Mouse (Mus musculus) limb, embryonic 14.5 days (tissue): Measurements from ENCODE around the gene Mettl8. TPM values are rescaled to one million over a fixed set of nuclear protein-coding genes. Genes with fewer than 3 reads are reported as not detected.

Source experiments
- ATAC-seq: fragments of 200-750 bp; cut with Nextera tagmentation; 2 replicates; pipeline ENCODE4 v1.8.0; 2017; ENCODE audit warnings: low read depth, moderate number of reproducible peaks, moderate TSS enrichment; ENCODE audit not compliant: low FRiP score
- DNase-seq: peaks from one replicate; pipeline ENCODE4 v3.0.0-alpha.2; 2015; ENCODE audit warnings: low spot score
- H3K27ac ChIP-seq: fragments of 300-500 bp; sonication (generic); replicated peaks from 2 replicates; pipeline ENCODE4 v1.5.1; 2014; ENCODE audit warnings: low read depth, mild to moderate bottlenecking, low read length, moderate library complexity, mixed read lengths
- H3K27me3 ChIP-seq: fragments of 300-500 bp; sonication (generic); 2 replicates; pipeline ENCODE4 v1.6.1; 2014; ENCODE audit warnings: low read length, mixed read lengths; ENCODE audit not compliant: control insufficient read depth, insufficient read depth
- H3K36me3 ChIP-seq: fragments of 300-500 bp; sonication (generic); 2 replicates; pipeline ENCODE4 v1.6.1; 2014; ENCODE audit warnings: mild to moderate bottlenecking, low read length, moderate library complexity, mixed read lengths; ENCODE audit not compliant: control insufficient read depth, insufficient read depth
- H3K4me1 ChIP-seq: fragments of 300-500 bp; sonication (generic); 2 replicates; pipeline ENCODE4 v1.6.1; 2014; ENCODE audit warnings: antibody characterized with exemption, low read length, mixed read lengths; ENCODE audit not compliant: control insufficient read depth, insufficient read depth
- H3K4me2 ChIP-seq: fragments of 300-500 bp; sonication (generic); replicated peaks from 2 replicates; pipeline ENCODE4 v1.6.1; 2014; ENCODE audit warnings: low read depth, mild to moderate bottlenecking, low read length, moderate library complexity; ENCODE audit not compliant: severe bottlenecking
- H3K4me3 ChIP-seq: fragments of 300-500 bp; sonication (generic); replicated peaks from 2 replicates; pipeline ENCODE4 v1.5.1; 2014; ENCODE audit warnings: low read length
- H3K9ac ChIP-seq: fragments of 300-500 bp; sonication (generic); 2 replicates; pipeline ENCODE4 v1.6.1; 2014; ENCODE audit warnings: mild to moderate bottlenecking, low read depth, low read length, moderate library complexity; ENCODE audit not compliant: severe bottlenecking
- H3K9me3 ChIP-seq: fragments of 300-500 bp; sonication (generic); 2 replicates; pipeline ENCODE4 v1.6.1; 2016; ENCODE audit warnings: low read length; ENCODE audit not compliant: control insufficient read depth
- POLR2A ChIP-seq: fragments of 200-500 bp; IDR thresholded peaks from 2 replicates; pipeline ENCODE4 v1.8.0; 2012; ENCODE audit warnings: inconsistent platforms, mild to moderate bottlenecking, moderate library complexity, borderline replicate concordance; ENCODE audit not compliant: insufficient read depth, insufficient read length; ENCODE audit errors: extremely low read depth
- WGBS: fragments of 180-500 bp; shearing (Covaris S2); extraction: QIAGEN DNeasy Blood & Tissue Kit; methylation state at CpG from one replicate; pipeline ENCODE4 v1.1.7; 2014; 5-methylcytosine and 5-hydroxymethylcytosine counted together
- polyA plus RNA-seq, 2 experiments: library from polyadenylated mRNA; depleted of rRNA in 1 of 2; stranded (reverse) in 1 of 2; unstranded in 1 of 2; fragments of >200 nt; fragmentation: Nextera tagmentation in 1 of 2; extraction: Ambion mirVana in 1 of 2; gene quantifications; 2 replicates each; pipeline versions ENCODE4 v1.2.1 to v1.2.3; 2012 to 2014

Mettl8 gene
- polyA plus RNA-seq, 2 experiments = 13.6 to 14.8 TPM

- Histone ChIP-seq H3K27ac (no peak overlapping the region), H3K9ac (no peak overlapping the region), H3K4me1 (no peaks in the 10 kb centered on the region), H3K4me3 (no peak overlapping the region), H3K36me3 (0 out of 2 replicates have a peak, but pooled peaks cover 3% of the 10 kb centered on the region), H3K4me2 (no peak overlapping the region), H3K27me3 (no peaks in the 10 kb centered on the region), H3K9me3 (no peaks in the 10 kb centered on the region)
- TF ChIP-seq POLR2A = no peak
- 73% methylated on average over 6 of the region's 6 CpGs for WGBS
- DNase-seq (no peak), ATAC-seq (no peak)
Observed at GRCm38 (mm10) chr2:70961086-70961941, 94.1 kb downstream of the Mettl8 start.

GRCm38 (mm10) chr2:70960090-70960489 lies 95.3 kb downstream of the Mettl8 start:
- Histone ChIP-seq H3K9me3 (no peaks in the 10 kb centered on the region), H3K27me3 (no peaks in the 10 kb centered on the region), H3K4me3 (no peak overlapping the region), H3K36me3 (0 out of 2 replicates have a peak, but pooled peaks cover 3% of the 10 kb centered on the region), H3K4me1 (no peaks in the 10 kb centered on the region), H3K27ac (no peak overlapping the region), H3K9ac (no peak overlapping the region), H3K4me2 (no peak overlapping the region)
- ATAC-seq (no peak), DNase-seq (no peak)
- WGBS = 78% methylated on average over 6 of the region's 6 CpGs
- TF ChIP-seq POLR2A = no peak

- Histone ChIP-seq H3K27ac (no peak overlapping the region), H3K4me3 (no peak overlapping the region), H3K4me2 (no peak overlapping the region), H3K4me1 (no peaks in the 10 kb centered on the region), H3K27me3 (no peaks in the 10 kb centered on the region), H3K36me3 (0 out of 2 replicates have a peak, but pooled peaks cover 3% of the 10 kb centered on the region), H3K9me3 (no peaks in the 10 kb centered on the region), H3K9ac (no peak overlapping the region)
- DNase-seq (no peak), ATAC-seq (no peak)
- WGBS = 59% methylated on average over 7 of the region's 7 CpGs
- TF ChIP-seq POLR2A = no peak
Observed at GRCm38 (mm10) chr2:70959337-70959736, 96.0 kb downstream of the Mettl8 start.

GRCm38 (mm10) chr2:70958536-70958935 lies 96.8 kb downstream of the Mettl8 start:
- TF ChIP-seq POLR2A = no peak
- no peak for ATAC-seq
- H3K9me3 ChIP-seq = no peaks in the 10 kb centered on the region
- no peaks in the 10 kb centered on the region for H3K27me3 ChIP-seq
- H3K9ac ChIP-seq = no peak overlapping the region
- H3K36me3 ChIP-seq = no peaks in the 10 kb centered on the region
- no peak overlapping the region for H3K27ac ChIP-seq
- 60% methylated on average over 6 of the region's 7 CpGs for WGBS
- no peak for DNase-seq
- H3K4me1 ChIP-seq = no peaks in the 10 kb centered on the region
- H3K4me2 ChIP-seq = no peak overlapping the region
- no peak overlapping the region for H3K4me3 ChIP-seq

- WGBS = 53% methylated on average over 2 of the region's 2 CpGs
Observed at GRCm38 (mm10) chr2:70953616-70954015, 101.8 kb downstream of the Mettl8 start.

More at GRCm38 (mm10) chr2:70953616-70954015, 101.8 kb downstream of the Mettl8 start:
- no peaks in the 10 kb centered on the region for H3K4me1 ChIP-seq
- ATAC-seq (no peak), DNase-seq (no peak)
- H3K27ac ChIP-seq = no peak overlapping the region
- H3K9me3 ChIP-seq = no peaks in the 10 kb centered on the region
- H3K9ac ChIP-seq = no peak overlapping the region
- no peaks in the 10 kb centered on the region for H3K27me3 ChIP-seq
- H3K36me3 ChIP-seq = no peaks in the 10 kb centered on the region
- TF ChIP-seq POLR2A = no peak
- no peak overlapping the region for H3K4me3 ChIP-seq
- H3K4me2 ChIP-seq = no peak overlapping the region
